Mouse (Mus musculus): Measurements from ENCODE around the gene Vmn1r73. TPM values are rescaled to one million over a fixed set of nuclear protein-coding genes. Genes with fewer than 3 reads are reported as not detected.

Vmn1r73 gene
- not detected in 2 replicates for polyA plus RNA-seq (2015; fragmentation: Nextera tagmentation; extraction: Ambion mirVana)

DNA sequence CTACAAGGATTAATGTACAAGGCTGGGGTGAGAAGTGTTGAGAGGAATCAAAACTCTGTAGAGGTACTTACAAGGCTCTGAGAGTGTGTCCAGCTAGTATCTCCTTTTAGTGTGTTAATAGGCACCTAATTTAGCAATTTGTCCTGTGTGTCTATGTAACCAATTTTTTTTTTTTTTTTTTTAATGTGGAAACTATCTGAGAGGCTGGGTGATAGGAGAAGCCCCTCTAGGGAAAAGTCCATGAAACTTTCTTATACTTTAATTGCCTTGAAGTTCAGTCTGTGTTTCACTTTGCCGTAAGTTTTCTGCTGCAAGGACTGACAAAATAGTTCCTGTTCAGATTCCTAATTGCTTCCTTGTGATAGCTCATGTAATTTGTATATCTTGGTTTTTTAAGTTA is at the start of gene Vmn1r73:
Vmn1r73 (plus strand) TSS at position 301 of the 400 bp plus-strand sequence.
- H3K4me1 ChIP-seq: no peaks in the 10 kb centered on the region
- H3K9me3 ChIP-seq: peaks cover 9% of the 10 kb centered on the region; the same call in 1 of the 2 replicates
- H3K9ac ChIP-seq: no peak within 1 kb of the TSS
- H3K36me3 ChIP-seq: no peaks in the 10 kb centered on the region
- no peak within 1 kb of the TSS for H3K27ac ChIP-seq
- WGBS: 85% methylated on average over 1 of the region's 1 CpGs
- no peak within 1 kb of the TSS for H3K4me3 ChIP-seq
- ATAC-seq (ENCODE audit: borderline replicate concordance, extremely low read depth, low FRiP score, low TSS enrichment): no peak
- H3K4me2 ChIP-seq: no peak within 1 kb of the TSS
- H3K27me3 ChIP-seq: no peaks in the 10 kb centered on the region

Other genes starting within 250 kb of the Vmn1r73 start
- gene Zscan4-ps2, start 216.0 kb upstream of the Vmn1r73 start, polyA plus RNA-seq (2015; fragmentation: Nextera tagmentation; extraction: Ambion mirVana): not detected in 2 replicates
- gene Zscan4-ps3, start 121.0 kb upstream of the Vmn1r73 start, polyA plus RNA-seq (2015; fragmentation: Nextera tagmentation; extraction: Ambion mirVana): not detected in 2 replicates
- gene Vmn1r72, start 50.1 kb upstream of the Vmn1r73 start, polyA plus RNA-seq (2015; fragmentation: Nextera tagmentation; extraction: Ambion mirVana): not detected in 2 replicates
- not detected in 2 replicates for gene Vmn1r74, start 103.7 kb downstream of the Vmn1r73 start, polyA plus RNA-seq (2015; fragmentation: Nextera tagmentation; extraction: Ambion mirVana)
- not detected in 2 replicates for gene Vmn1r75, start 144.4 kb downstream of the Vmn1r73 start, polyA plus RNA-seq (2015; fragmentation: Nextera tagmentation; extraction: Ambion mirVana)
- not detected in 2 replicates for gene Vmn1r76, start 207.9 kb downstream of the Vmn1r73 start, polyA plus RNA-seq (2015; fragmentation: Nextera tagmentation; extraction: Ambion mirVana)

Data from lung, embryonic 15.5 days (tissue).